Mouse (Mus musculus) hindbrain, embryonic 12.5 days (tissue): ENCODE results near the gene Pdlim3. TPM values are rescaled to one million over a fixed set of nuclear protein-coding genes. Genes with fewer than 3 reads are reported as not detected.
"Not testable (repeated sequence)": the region's sequence is repeated elsewhere in the genome, so short reads cannot be mapped to it uniquely, and the experiment has no call there.

ENCODE experiments used
- ATAC-seq: fragments of 200-750 bp; cut with Nextera tagmentation; 2 replicates; pipeline ENCODE4 v1.8.0; 2017; ENCODE audit warnings: moderate TSS enrichment; ENCODE audit not compliant: low FRiP score
- H3K27ac ChIP-seq: fragments of 300-500 bp; sonication (generic); 2 replicates; pipeline ENCODE4 v1.5.1; 2016; ENCODE audit warnings: mild to moderate bottlenecking
- H3K27me3 ChIP-seq: fragments of 300-500 bp; sonication (generic); 2 replicates; pipeline ENCODE4 v1.6.1; 2016; ENCODE audit warnings: mild to moderate bottlenecking
- H3K36me3 ChIP-seq: fragments of 300-500 bp; sonication (generic); 2 replicates; pipeline ENCODE4 v1.6.1; 2016; ENCODE audit warnings: mild to moderate bottlenecking
- H3K4me1 ChIP-seq: fragments of 300-500 bp; sonication (generic); 2 replicates; pipeline ENCODE4 v1.6.1; 2016
- H3K4me2 ChIP-seq: fragments of 300-500 bp; sonication (generic); replicated peaks from 2 replicates; pipeline ENCODE4 v1.6.1; 2016; ENCODE audit warnings: mild to moderate bottlenecking
- H3K4me3 ChIP-seq: fragments of 300-500 bp; sonication (generic); 2 replicates; pipeline ENCODE4 v1.5.1; 2016; ENCODE audit warnings: mild to moderate bottlenecking
- H3K9ac ChIP-seq: fragments of 300-500 bp; sonication (generic); 2 replicates; pipeline ENCODE4 v1.6.1; 2016; ENCODE audit warnings: mild to moderate bottlenecking, moderate library complexity
- H3K9me3 ChIP-seq: fragments of 300-500 bp; sonication (generic); replicated peaks from 2 replicates; pipeline ENCODE4 v1.6.1; 2016; ENCODE audit warnings: mild to moderate bottlenecking
- WGBS: fragments of 180-500 bp; shearing (Covaris S2); methylation state at CpG from one replicate; pipeline ENCODE4 v1.1.7; 2016; 5-methylcytosine and 5-hydroxymethylcytosine counted together
- polyA plus RNA-seq: library from polyadenylated mRNA; unstranded; fragments of >200 nt; fragmentation: Nextera tagmentation; extraction: Ambion mirVana; gene quantifications from 2 replicates; pipeline ENCODE4 v1.2.1, GENCODE M21; 2016

The Pdlim3 gene
- 5.7 and 8.0 TPM in 2 replicates for polyA plus RNA-seq

DNA sequence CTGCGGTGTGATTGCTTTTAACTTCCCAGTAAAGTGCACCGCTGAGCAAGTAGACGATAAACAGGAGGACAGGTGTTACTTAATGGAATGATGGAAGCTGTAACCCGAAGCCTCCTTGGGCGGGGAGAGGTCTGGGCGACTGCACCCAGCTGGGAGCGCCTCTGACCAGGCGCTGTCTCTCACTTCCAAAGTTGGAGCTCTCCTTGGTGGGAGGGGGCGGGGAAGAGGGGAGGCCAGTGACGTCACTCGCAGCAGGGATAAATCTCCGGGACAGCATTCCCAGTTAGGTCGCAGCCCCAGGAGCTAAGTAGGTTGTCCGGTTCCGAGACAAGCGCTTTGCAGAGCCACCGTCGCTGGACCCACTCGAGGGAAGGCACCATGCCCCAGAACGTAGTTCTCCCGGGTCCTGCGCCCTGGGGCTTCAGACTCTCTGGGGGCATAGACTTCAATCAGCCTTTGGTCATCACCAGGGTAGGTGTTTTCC lies at the start of gene Pdlim3:
Pdlim3 (plus strand) TSS at position 260 of the 484 bp plus-strand sequence.
- WGBS: 1% methylated on average over 22 of the region's 22 CpGs
- peak; percentile 72 for ATAC-seq
- H3K27ac ChIP-seq: no peak within 1 kb of the TSS
- H3K27me3 ChIP-seq: peaks cover 18% of the 10 kb centered on the region
- 0 out of 2 replicates have a peak, but pooled peaks cover 1% of the 10 kb centered on the region for H3K9me3 ChIP-seq
- peak within 1 kb of the TSS; percentile 34 for H3K4me3 ChIP-seq
- H3K9ac ChIP-seq: 0 out of 2 replicates have a peak within 1 kb of the TSS, but pooled peaks have one; percentile 19
- H3K4me1 ChIP-seq: peaks cover 15% of the 10 kb centered on the region
- peak within 1 kb of the TSS; percentile 71 for H3K4me2 ChIP-seq
- no peaks in the 10 kb centered on the region for H3K36me3 ChIP-seq

DNA sequence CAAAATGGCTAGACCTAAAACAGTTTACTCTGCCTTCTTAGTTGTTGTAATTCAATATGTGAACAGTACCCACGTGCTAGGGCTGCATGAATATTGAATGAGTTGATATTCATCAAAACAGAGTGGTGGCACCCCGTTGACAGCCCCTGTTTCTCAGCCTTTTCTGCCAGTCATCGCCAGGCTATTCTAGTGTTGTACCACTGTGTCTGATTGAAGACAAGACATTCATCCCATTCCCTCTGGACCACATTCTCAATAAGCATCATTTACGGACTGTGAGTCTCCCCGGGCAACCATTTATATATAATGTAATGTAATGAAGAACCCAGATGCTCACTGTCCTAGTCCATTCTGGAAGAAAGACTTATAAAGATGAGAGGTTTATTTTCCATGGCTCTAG lies 42.0 kb upstream of the Pdlim3 start:
- peak; percentile 51 for ATAC-seq
- Histone ChIP-seq H3K27me3 (no peaks in the 10 kb centered on the region), H3K4me1 (peaks cover 16% of the 10 kb centered on the region), H3K4me2 (no peak overlapping the region), H3K4me3 (no peak overlapping the region), H3K9ac (no peak overlapping the region), H3K36me3 (no peaks in the 10 kb centered on the region), H3K27ac (peak overlapping the region; percentile 55), H3K9me3 (no peaks in the 10 kb centered on the region)
- WGBS: 45% methylated on average over 5 of the region's 5 CpGs

DNA sequence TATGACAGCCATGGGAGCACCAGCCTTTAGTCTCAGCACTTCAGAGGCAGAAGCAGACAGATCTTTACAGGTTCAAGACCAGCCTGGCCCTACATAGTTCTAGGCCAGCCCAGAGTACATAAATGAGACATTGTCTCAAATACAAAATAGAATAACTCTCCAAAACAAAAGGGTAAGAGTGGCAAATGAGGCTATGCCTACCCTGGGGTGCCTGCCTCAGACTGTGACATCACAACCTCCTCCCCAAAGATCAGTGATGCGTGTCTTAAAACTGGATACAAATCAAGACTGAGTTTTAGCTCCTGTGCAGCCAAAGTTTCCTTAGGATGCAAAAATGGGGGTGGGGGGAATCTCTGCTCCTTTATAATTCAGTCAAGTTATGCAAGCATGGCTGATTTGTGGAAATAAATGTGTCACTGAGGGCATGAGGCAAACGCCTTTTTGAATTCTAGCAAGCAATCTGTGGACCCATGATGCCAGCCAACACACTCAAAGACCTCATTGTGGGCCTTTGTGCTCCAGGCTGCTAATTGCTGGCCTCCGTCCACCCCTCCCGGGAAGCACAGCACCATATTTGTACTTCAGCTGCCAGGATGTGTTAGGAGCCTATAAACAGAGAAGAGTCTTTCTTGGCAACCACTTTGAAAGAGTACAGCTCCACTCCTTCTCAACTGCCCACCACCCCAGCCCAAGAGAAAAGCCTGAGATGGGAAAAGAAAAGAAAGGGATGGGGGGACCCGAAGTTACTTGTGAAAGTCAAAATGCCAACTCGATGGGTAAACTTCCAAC lies 41.0 kb upstream of the Pdlim3 start:
- 66% methylated on average over 6 of the region's 6 CpGs for WGBS
- Histone ChIP-seq H3K4me1 (peaks cover 16% of the 10 kb centered on the region), H3K4me3 (no peak overlapping the region), H3K9me3 (no peaks in the 10 kb centered on the region), H3K4me2 (no peak overlapping the region), H3K27ac (peak overlapping the region; percentile 55; the same call in 1 of the 2 replicates), H3K36me3 (no peaks in the 10 kb centered on the region), H3K9ac (no peak overlapping the region), H3K27me3 (no peaks in the 10 kb centered on the region)
- ATAC-seq: peak; percentile 68

DNA sequence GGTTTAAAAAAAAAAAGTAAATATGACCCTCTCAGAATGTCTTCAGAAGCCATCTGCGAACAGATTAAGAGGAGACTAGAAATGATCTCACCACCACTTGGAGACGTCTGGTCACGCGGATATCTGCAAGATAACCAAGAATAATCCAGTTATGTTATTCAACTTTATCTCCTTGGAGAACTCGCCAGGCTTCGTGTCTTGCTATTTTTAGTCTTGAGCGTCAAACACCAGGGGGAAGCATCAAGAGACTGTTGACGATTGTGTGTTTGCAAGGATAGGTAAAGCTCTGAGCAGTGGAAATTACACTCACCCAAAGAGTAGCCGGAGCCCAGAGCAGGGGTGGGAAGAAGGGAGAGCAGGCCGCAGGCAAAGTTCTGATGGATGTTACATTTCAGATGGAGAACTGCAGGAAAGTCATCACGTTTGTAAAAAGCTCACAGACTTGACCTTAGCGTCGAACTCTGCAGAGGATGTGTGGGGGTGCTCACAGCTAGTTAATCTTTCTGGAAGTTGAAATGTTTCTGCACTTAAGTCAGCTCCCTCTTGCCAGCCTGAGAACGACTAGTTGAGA lies 40.3 kb upstream of the Pdlim3 start:
- Histone ChIP-seq H3K36me3 (no peaks in the 10 kb centered on the region), H3K9ac (no peak overlapping the region), H3K4me2 (no peak overlapping the region), H3K27ac (no peak overlapping the region), H3K4me3 (no peak overlapping the region), H3K27me3 (no peaks in the 10 kb centered on the region), H3K4me1 (peaks cover 16% of the 10 kb centered on the region), H3K9me3 (no peaks in the 10 kb centered on the region)
- no peak for ATAC-seq
- WGBS: 80% methylated on average over 14 of the region's 14 CpGs

DNA sequence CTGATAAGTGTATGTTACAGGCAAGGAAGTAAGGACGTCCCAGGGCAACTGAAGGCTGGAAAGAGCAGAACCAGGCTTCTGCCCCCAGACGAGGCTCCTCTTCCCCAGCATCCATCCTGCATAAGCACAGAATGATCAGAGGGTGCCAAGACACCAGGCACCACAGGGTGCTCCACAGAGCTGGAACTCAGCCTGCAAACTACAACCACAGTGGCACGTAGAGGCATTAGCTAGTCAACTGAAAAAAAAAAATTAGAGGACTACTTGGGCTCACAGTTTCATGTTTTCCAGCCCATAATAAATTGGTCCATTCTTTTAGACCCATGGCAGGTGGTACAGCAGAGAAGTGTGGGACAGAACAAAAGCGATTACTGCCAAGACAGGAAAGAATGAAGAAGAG lies 39.4 kb upstream of the Pdlim3 start:
- 74% methylated on average over 4 of the region's 4 CpGs for WGBS

DNA sequence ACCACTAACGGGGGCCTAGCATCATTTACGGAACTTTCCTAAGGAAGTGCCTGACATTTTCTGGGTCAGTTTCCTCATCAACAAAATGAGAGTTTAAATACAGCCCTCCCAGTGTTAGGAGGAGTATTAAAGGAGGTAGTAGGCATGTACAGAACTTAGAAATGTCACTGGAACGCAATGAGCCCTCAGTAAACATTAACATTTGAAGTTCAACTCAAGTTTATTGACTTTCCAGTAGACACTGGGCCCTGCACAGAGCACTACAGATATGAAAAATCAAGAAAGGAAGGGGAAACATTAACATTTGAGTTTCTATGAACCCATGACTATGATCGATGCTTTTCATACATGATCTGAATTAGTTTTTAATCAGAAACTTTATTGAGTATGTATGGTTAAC lies 30.1 kb upstream of the Pdlim3 start:
- Histone ChIP-seq H3K4me2 (no peak overlapping the region), H3K4me1 (peaks cover 10% of the 10 kb centered on the region), H3K36me3 (no peaks in the 10 kb centered on the region), H3K9ac (no peak overlapping the region), H3K27ac (no peak overlapping the region), H3K27me3 (no peaks in the 10 kb centered on the region), H3K9me3 (no peaks in the 10 kb centered on the region), H3K4me3 (no peak overlapping the region)
- 93% methylated on average over 4 of the region's 4 CpGs for WGBS
- ATAC-seq: no peak

More for the DNA sequence above, 39.4 kb upstream of the Pdlim3 start:
- no peak overlapping the region for H3K4me2 ChIP-seq
- ATAC-seq: no peak
- no peaks in the 10 kb centered on the region for H3K36me3 ChIP-seq
- no peak overlapping the region for H3K4me3 ChIP-seq
- no peak overlapping the region for H3K9ac ChIP-seq
- no peaks in the 10 kb centered on the region for H3K9me3 ChIP-seq
- peaks cover 16% of the 10 kb centered on the region for H3K4me1 ChIP-seq
- H3K27ac ChIP-seq: no peak overlapping the region
- H3K27me3 ChIP-seq: no peaks in the 10 kb centered on the region

DNA sequence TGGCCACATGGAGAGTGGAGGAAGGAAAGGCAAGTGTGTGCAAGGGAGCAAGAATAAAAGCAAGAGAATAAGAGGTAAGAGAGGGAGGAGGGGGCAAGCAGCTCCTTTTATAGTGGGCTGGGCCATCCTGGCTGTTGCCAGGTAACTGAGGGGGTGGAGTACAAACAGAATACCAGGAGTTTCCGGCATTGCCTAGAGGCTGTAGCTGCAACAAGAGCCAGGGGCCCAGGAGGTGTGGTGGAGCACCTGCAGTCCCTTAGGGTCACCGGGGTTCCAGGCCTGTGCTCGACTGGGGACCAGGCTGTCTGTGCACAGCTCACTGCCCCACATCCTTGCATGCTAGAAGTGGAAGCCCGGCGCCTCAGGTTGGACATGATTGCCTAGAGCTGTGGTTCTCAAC lies 27.5 kb upstream of the Pdlim3 start:
- Histone ChIP-seq H3K27me3 (no peaks in the 10 kb centered on the region), H3K27ac (no peak overlapping the region), H3K9me3 (no peaks in the 10 kb centered on the region), H3K36me3 (no peaks in the 10 kb centered on the region), H3K9ac (no peak overlapping the region), H3K4me3 (no peak overlapping the region), H3K4me1 (peaks cover 10% of the 10 kb centered on the region), H3K4me2 (no peak overlapping the region)
- no peak for ATAC-seq
- WGBS: 46% methylated on average over 5 of the region's 5 CpGs

DNA sequence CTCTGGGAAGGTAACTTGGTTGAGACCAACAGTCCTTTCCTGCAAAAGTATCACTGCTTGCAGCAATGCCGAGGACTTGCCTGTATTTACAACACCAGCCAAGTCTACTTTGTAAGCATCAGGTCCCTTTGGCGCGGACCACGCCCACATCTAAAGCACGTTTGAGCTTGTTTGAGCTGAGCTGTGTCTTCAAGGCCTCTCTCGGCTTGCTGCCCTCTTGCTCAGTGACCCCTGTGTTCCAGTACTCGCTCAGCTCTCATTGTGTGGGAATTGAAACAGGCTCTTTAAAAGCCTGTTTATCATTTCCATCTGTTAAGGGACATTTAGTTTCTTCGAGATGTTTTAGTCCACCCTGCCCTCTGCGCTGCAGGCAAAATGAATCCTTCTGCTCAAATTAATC lies 26.9 kb upstream of the Pdlim3 start:
- ATAC-seq: no peak

DNA sequence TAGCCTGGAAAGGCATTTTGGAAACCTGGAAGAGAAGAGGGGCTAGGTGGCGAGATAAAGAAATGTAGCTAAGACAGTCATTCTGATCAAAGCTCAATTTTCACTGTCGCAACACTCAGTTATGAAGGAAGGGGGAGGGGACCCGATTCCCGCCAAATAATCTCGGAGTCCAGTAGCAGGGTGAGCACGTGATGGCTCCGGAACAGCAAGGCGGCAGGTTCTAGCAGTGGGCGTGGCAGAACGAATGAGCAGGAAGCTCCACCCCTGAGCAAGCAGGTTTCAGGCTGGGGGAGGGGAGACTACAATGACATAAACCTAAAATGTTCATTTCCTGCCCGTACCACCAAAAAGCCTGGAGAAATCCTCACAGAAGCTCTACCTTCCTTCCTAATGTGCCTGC lies 13.7 kb upstream of the Pdlim3 start:
- not testable (repeated sequence) for H3K36me3 ChIP-seq, H3K9ac ChIP-seq, H3K27ac ChIP-seq, H3K4me2 ChIP-seq, H3K9me3 ChIP-seq, ATAC-seq, H3K4me3 ChIP-seq, H3K27me3 ChIP-seq, H3K4me1 ChIP-seq
- 84% methylated on average over 11 of the region's 11 CpGs for WGBS

More for the DNA sequence above, 26.9 kb upstream of the Pdlim3 start:
- H3K27ac ChIP-seq: no peak overlapping the region
- WGBS: 40% methylated on average over 9 of the region's 9 CpGs
- H3K27me3 ChIP-seq: no peaks in the 10 kb centered on the region
- H3K9me3 ChIP-seq: no peaks in the 10 kb centered on the region
- no peak overlapping the region for H3K9ac ChIP-seq
- no peak overlapping the region for H3K4me3 ChIP-seq
- peaks cover 10% of the 10 kb centered on the region for H3K4me1 ChIP-seq
- no peak overlapping the region for H3K4me2 ChIP-seq
- H3K36me3 ChIP-seq: no peaks in the 10 kb centered on the region

DNA sequence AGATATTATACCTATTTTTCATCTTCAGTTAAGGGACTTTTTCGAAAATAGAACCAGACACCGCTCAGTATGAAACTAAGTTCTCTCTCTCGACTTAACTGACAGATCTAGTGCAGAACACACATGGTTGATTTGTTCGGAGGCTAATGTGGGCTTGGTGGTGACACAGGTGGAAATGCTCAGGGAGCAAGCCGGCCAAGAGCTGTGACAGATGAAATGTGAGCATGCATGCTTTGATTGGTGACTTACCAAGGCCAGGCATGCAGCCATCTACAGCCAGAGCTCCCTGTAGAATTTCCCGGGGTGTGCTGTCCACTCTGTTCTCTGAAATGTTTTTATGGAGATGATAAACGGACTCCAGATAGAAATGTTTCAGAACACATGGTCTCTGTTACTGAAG lies 13.2 kb upstream of the Pdlim3 start:
- no peaks in the 10 kb centered on the region for H3K27me3 ChIP-seq
- 74% methylated on average over 7 of the region's 7 CpGs for WGBS
- ATAC-seq: no peak
- H3K9me3 ChIP-seq: no peaks in the 10 kb centered on the region
- H3K4me3 ChIP-seq: no peak overlapping the region
- H3K9ac ChIP-seq: no peak overlapping the region
- no peaks in the 10 kb centered on the region for H3K36me3 ChIP-seq
- no peak overlapping the region for H3K4me2 ChIP-seq
- H3K27ac ChIP-seq: no peak overlapping the region
- peaks cover 10% of the 10 kb centered on the region for H3K4me1 ChIP-seq

DNA sequence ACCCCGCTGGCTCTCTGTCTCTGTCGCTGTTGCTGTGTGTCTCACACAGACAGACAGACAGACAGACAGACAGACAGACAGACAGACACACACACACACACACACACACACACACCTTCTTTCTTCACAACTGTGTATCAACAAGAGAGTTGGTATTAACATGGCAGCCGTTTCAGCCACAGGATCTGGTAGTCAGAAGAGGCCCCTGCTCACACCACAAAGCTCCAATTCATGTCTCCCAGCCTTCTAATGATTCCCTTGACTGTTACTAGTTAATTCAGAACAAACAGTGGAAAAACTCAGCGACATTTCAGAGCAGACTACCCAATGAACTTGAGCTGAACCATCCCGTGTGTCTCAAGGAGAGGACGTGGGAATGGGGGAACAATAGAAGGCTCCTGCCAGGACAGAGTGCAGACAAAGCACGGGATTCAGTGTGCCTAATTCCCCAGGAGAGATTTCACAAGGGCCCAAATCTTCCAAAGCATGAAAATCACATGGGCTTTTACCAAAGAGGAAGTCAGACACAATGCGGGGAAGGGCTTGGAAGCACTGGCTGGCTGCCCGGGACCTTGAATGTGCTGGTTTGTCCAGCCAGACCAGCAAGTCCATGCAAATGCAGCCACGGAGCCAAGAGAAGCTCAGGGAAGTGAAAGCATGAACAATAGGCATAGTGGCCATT lies 10.2 kb upstream of the Pdlim3 start:
- H3K27me3 ChIP-seq: no peaks in the 10 kb centered on the region
- no peak overlapping the region for H3K9ac ChIP-seq
- peak overlapping the region; percentile 85 for H3K27ac ChIP-seq
- 19% methylated on average over 10 of the region's 10 CpGs for WGBS
- no peaks in the 10 kb centered on the region for H3K36me3 ChIP-seq
- H3K4me2 ChIP-seq: peak overlapping the region; percentile 17; the same call in 1 of the 2 replicates
- no peak overlapping the region for H3K4me3 ChIP-seq
- peak; percentile 88 for ATAC-seq
- peaks cover 10% of the 10 kb centered on the region for H3K4me1 ChIP-seq
- H3K9me3 ChIP-seq: 0 out of 2 replicates have a peak, but pooled peaks cover 3% of the 10 kb centered on the region

DNA sequence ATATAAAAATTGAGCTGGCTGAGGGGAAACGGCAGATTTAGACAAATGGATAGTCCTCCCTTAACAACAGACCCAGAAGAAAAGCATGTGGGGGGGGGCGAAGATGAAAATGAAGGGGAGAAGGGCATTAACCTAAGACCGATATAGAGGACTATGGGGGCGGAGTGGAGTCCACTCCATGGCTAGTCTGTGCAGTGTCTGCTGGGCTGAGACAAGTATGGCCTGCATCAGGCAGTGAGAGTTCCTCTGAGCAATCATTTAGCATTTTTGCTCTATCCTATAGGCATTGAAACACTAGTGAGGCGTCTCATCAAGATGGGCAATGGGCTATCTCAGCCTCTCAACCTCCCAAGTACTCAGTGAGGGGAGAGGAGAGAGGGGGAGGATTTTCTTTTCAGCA lies 8.9 kb upstream of the Pdlim3 start:
- no peak for ATAC-seq
- WGBS: 70% methylated on average over 5 of the region's 5 CpGs
- no peak overlapping the region for H3K9ac ChIP-seq

More for the DNA sequence above, 8.9 kb upstream of the Pdlim3 start:
- Histone ChIP-seq H3K27me3 (no peaks in the 10 kb centered on the region), H3K9me3 (0 out of 2 replicates have a peak, but pooled peaks cover 6% of the 10 kb centered on the region), H3K36me3 (no peaks in the 10 kb centered on the region), H3K4me1 (peaks cover 10% of the 10 kb centered on the region), H3K4me3 (no peak overlapping the region), H3K4me2 (no peak overlapping the region), H3K27ac (no peak overlapping the region)
